Mouse (Mus musculus) testis, adult 10 weeks (tissue): ENCODE results near the gene Eps8. TPM values are rescaled to one million over a fixed set of nuclear protein-coding genes. Genes with fewer than 3 reads are reported as not detected.

Source experiments
- polyA plus RNA-seq: library from polyadenylated mRNA; stranded (reverse); fragments of 350-450 nt; fragmentation: Illumina TruSeq; extraction: RNeasy Lipid Tissue Mini Kit (QIAGEN cat#74804); gene quantifications from one replicate; pipeline ENCODE4 v1.2.3, GENCODE M21; 2014; ENCODE audit warnings: low read depth, low replicate concordance

Gene Eps8
- 12.6 TPM for polyA plus RNA-seq

GRCm38 (mm10) chr6:137654776-137655175 lies at the start of gene Eps8:
Gene Eps8 (minus strand): TSS chr6:137654876.

Other genes with a start within 250 kb of the Eps8 start
- gene Strap, start 80.2 kb upstream of the Eps8 start, polyA plus RNA-seq: 277 TPM
- 10.7 TPM for gene Dera, start 99.7 kb upstream of the Eps8 start, polyA plus RNA-seq